Mouse (Mus musculus) MEL (cell line): Measurements from ENCODE around the gene Alkbh7. TPM values are rescaled to one million over a fixed set of nuclear protein-coding genes. Genes with fewer than 3 reads are reported as not detected.

Experiments
- DNase-seq: peaks from one replicate; pipeline ENCODE4 v3.0.0; 2011; ENCODE audit warnings: low read depth, low spot score
- H3K27ac ChIP-seq: 2 replicates; pipeline ENCODE4 v1.5.1; 2012; ENCODE audit warnings: low read depth, mild to moderate bottlenecking, control low read depth, low read length, moderate library complexity; ENCODE audit not compliant: control insufficient read depth
- H3K27me3 ChIP-seq, 2 experiments: fragments of 150-350 bp in 1 of 2; sonication (generic) in 1 of 2; 2 replicates each; pipeline ENCODE4 v1.6.1; 2012; ENCODE audit warnings: low read length in 2 of 2, mild to moderate bottlenecking in 2 of 2, improper control_type of control experiment in 1 of 2, moderate library complexity in 1 of 2; ENCODE audit not compliant: insufficient read depth in 2 of 2, control insufficient read depth in 1 of 2
- H3K36me3 ChIP-seq, 2 experiments: 2 replicates each; pipeline ENCODE4 v1.6.1; 2012 to 2014; ENCODE audit warnings: low read length in 2 of 2, improper control_type of control experiment in 1 of 2, inconsistent platforms in 1 of 2, mild to moderate bottlenecking in 1 of 2; ENCODE audit not compliant: insufficient read depth in 2 of 2, control insufficient read depth in 1 of 2
- H3K4me1 ChIP-seq, 2 experiments: fragments of 150-350 bp in 1 of 2; sonication (generic) in 1 of 2; 2 replicates each; pipeline ENCODE4 v1.6.1; 2012; ENCODE audit warnings: low read length in 2 of 2, improper control_type of control experiment in 1 of 2, mild to moderate bottlenecking in 1 of 2; ENCODE audit not compliant: insufficient read depth in 2 of 2, control insufficient read depth in 1 of 2
- H3K4me3 ChIP-seq, 2 experiments: fragments of 150-350 bp in 1 of 2; sonication (generic) in 1 of 2; 2 replicates each; pipeline ENCODE4 v1.5.1; 2012; ENCODE audit warnings: low read depth in 2 of 2, low read length in 2 of 2, mild to moderate bottlenecking in 2 of 2, moderate library complexity in 2 of 2, control low read depth in 1 of 2, improper control_type of control experiment in 1 of 2; ENCODE audit not compliant: control insufficient read depth in 1 of 2, insufficient read depth in 1 of 2
- H3K79me2 ChIP-seq: 2 replicates; pipeline ENCODE4 v1.6.1; 2012; ENCODE audit warnings: mild to moderate bottlenecking, low read length, moderate library complexity; ENCODE audit not compliant: control insufficient read depth, poor library complexity, insufficient read depth
- H3K9ac ChIP-seq: 2 replicates; pipeline ENCODE4 v1.6.1; 2012; ENCODE audit warnings: low read depth, mild to moderate bottlenecking, control low read depth, low read length, moderate library complexity; ENCODE audit not compliant: control insufficient read depth, poor library complexity, severe bottlenecking
- H3K9me3 ChIP-seq: fragments of 150-350 bp; sonication (generic); replicated peaks from 2 replicates; pipeline ENCODE4 v1.6.1; 2012; ENCODE audit warnings: mild to moderate bottlenecking, low read length, improper control_type of control experiment, moderate library complexity; ENCODE audit not compliant: insufficient read depth
- CHD1 ChIP-seq: IDR thresholded peaks from 2 replicates; pipeline ENCODE4 v1.6.1; 2012; ENCODE audit warnings: low read depth, mild to moderate bottlenecking, inconsistent platforms, low read length, improper control_type of control experiment
- CHD2 ChIP-seq: IDR thresholded peaks from 2 replicates; pipeline ENCODE4 v1.6.1; 2011; ENCODE audit warnings: low read length, improper control_type of control experiment
- EP300 ChIP-seq, 2 experiments: IDR thresholded peaks; 2 replicates each; pipeline ENCODE4 v1.6.1; 2011; ENCODE audit warnings: improper control_type of control experiment in 2 of 2, low read length in 2 of 2, low read depth in 1 of 2, mild to moderate bottlenecking in 1 of 2
- GABPA ChIP-seq: IDR thresholded peaks from 2 replicates; pipeline ENCODE4 v1.6.1; 2012; ENCODE audit warnings: low read depth, mild to moderate bottlenecking, inconsistent platforms, low read length, improper control_type of control experiment, moderate library complexity
- HCFC1 ChIP-seq: IDR thresholded peaks from 2 replicates; pipeline ENCODE4 v1.6.1; 2012; ENCODE audit warnings: low read depth, mild to moderate bottlenecking, inconsistent platforms, low read length, improper control_type of control experiment, moderate library complexity
- MAFK ChIP-seq: IDR thresholded peaks from 2 replicates; pipeline ENCODE4 v1.6.1; 2011; ENCODE audit warnings: low read depth, mild to moderate bottlenecking, low read length, improper control_type of control experiment, borderline replicate concordance
- MAZ ChIP-seq: IDR thresholded peaks from 2 replicates; pipeline ENCODE4 v1.6.1; 2012; ENCODE audit warnings: low read depth, mild to moderate bottlenecking, inconsistent platforms, low read length, improper control_type of control experiment
- MYC ChIP-seq: IDR thresholded peaks from 2 replicates; pipeline ENCODE4 v1.6.1; 2011; ENCODE audit warnings: low read depth, mild to moderate bottlenecking, low read length, improper control_type of control experiment, moderate library complexity
- POLR2A ChIP-seq, 2 experiments: IDR thresholded peaks; 2 replicates each; pipeline ENCODE4 v1.6.1; 2011 to 2012; ENCODE audit warnings: low read length in 2 of 2, mild to moderate bottlenecking in 2 of 2, control low read depth in 1 of 2, improper control_type of control experiment in 1 of 2, low read depth in 1 of 2, moderate library complexity in 1 of 2; ENCODE audit not compliant: control insufficient read depth in 1 of 2, insufficient read depth in 1 of 2, poor library complexity in 1 of 2
- RCOR1 ChIP-seq: IDR thresholded peaks from 2 replicates; pipeline ENCODE4 v1.6.1; 2012; ENCODE audit warnings: low read depth, mild to moderate bottlenecking, inconsistent platforms, low read length, improper control_type of control experiment
- TAL1 ChIP-seq: IDR thresholded peaks from 2 replicates; pipeline ENCODE4 v1.6.1; 2012; ENCODE audit warnings: mild to moderate bottlenecking, inconsistent platforms, low read length, moderate library complexity, mixed read lengths
- TBP ChIP-seq: IDR thresholded peaks from 2 replicates; pipeline ENCODE4 v1.8.0; 2011; ENCODE audit warnings: low read depth, low read length, improper control_type of control experiment
- TCF12 ChIP-seq: IDR thresholded peaks from 2 replicates; pipeline ENCODE4 v1.6.1; 2014; ENCODE audit warnings: low read depth, mild to moderate bottlenecking, inconsistent platforms, low read length, improper control_type of control experiment, moderate library complexity
- UBTF ChIP-seq: IDR thresholded peaks from 2 replicates; pipeline ENCODE4 v1.6.1; 2012; ENCODE audit warnings: low read depth, mild to moderate bottlenecking, inconsistent platforms, low read length, improper control_type of control experiment, moderate library complexity, borderline replicate concordance; ENCODE audit not compliant: insufficient read depth
- USF1 ChIP-seq: IDR thresholded peaks from 2 replicates; pipeline ENCODE4 v1.6.1; 2014; ENCODE audit warnings: low read depth, mild to moderate bottlenecking, inconsistent platforms, low read length, improper control_type of control experiment, moderate library complexity
- USF2 ChIP-seq, 2 experiments: IDR thresholded peaks; 2 replicates each; pipeline ENCODE4 v1.6.1; 2011 to 2012; ENCODE audit warnings: improper control_type of control experiment in 2 of 2, low read length in 2 of 2, borderline replicate concordance in 1 of 2, inconsistent platforms in 1 of 2, low read depth in 1 of 2, mild to moderate bottlenecking in 1 of 2; ENCODE audit not compliant: insufficient read depth in 1 of 2
- ZKSCAN1 ChIP-seq: IDR thresholded peaks from 2 replicates; pipeline ENCODE4 v1.6.1; 2012; ENCODE audit warnings: low read depth, mild to moderate bottlenecking, inconsistent platforms, low read length, improper control_type of control experiment, moderate library complexity
- ZNF384 ChIP-seq: IDR thresholded peaks from 2 replicates; pipeline ENCODE4 v1.6.1; 2012; ENCODE audit warnings: low read depth, mild to moderate bottlenecking, inconsistent platforms, low read length, improper control_type of control experiment
- polyA plus RNA-seq, 2 experiments: library from polyadenylated mRNA; stranded (reverse) in 1 of 2; unstranded in 1 of 2; fragments of >175 nt in 1 of 2; fragments of >200 nt in 1 of 2; gene quantifications; 2 replicates each; pipeline versions ENCODE4 v1.2.1 to v1.2.4; 2012; ENCODE audit warnings: low replicate concordance in 2 of 2, low read depth in 1 of 2; ENCODE audit not compliant: insufficient read length in 2 of 2, insufficient read depth in 1 of 2, missing spikeins in 1 of 2
- total RNA-seq: library from RNA; depleted of rRNA; stranded (reverse); fragments of 300-350 nt; gene quantifications from 2 replicates; pipeline ENCODE4 v1.2.3, GENCODE M21; 2012; rRNA removed

Alkbh7 gene
- total and polyA plus RNA-seq, 3 experiments = 18.9 to 26.4 TPM; not detected in 1

GRCm38 (mm10) chr17:57047406-57047805, 50.3 kb downstream of the Alkbh7 start:
- H3K4me1 ChIP-seq = no peaks in the 10 kb centered on the region
- H3K4me3 ChIP-seq = no peak overlapping the region
- peaks cover 0 to 3% of the 10 kb centered on the region in 2 experiments; a peak in 1 of 4 replicates for H3K36me3 ChIP-seq
- no peaks in the 10 kb centered on the region for H3K27me3 ChIP-seq
- peak; percentile 38 for DNase-seq
- no peaks in the 10 kb centered on the region for H3K9me3 ChIP-seq
- TF ChIP-seq ZNF384 (no peak), GABPA (no peak), POLR2A (IDR thresholded peaks at IDR 0.05; ENCODE audit: control insufficient read depth in 1 of 2, insufficient read depth in 1 of 2, low read depth in 1 of 2, low read length in 2 of 2, poor library complexity in 1 of 2) (no peak), USF1 (no peak), MYC (no peak), MAFK (no peak)
- H3K9ac ChIP-seq = no peak overlapping the region
- no peak overlapping the region for H3K27ac ChIP-seq
- H3K79me2 ChIP-seq = no peaks in the 10 kb centered on the region

- no peaks in the 10 kb centered on the region for H3K4me1 ChIP-seq
- no peak overlapping the region for H3K4me3 ChIP-seq
- H3K27ac ChIP-seq = no peak overlapping the region
- no peaks in the 10 kb centered on the region for H3K27me3 ChIP-seq
- no peaks in the 10 kb centered on the region for H3K9me3 ChIP-seq
- no peaks in the 10 kb centered on the region for H3K79me2 ChIP-seq
- TF ChIP-seq TAL1 (no peak), UBTF (no peak), TBP (no peak), MAZ (no peak), USF2 (IDR thresholded peaks at IDR 0.05; ENCODE audit: borderline replicate concordance in 1 of 2, insufficient read depth in 1 of 2, low read depth in 1 of 2, low read length in 2 of 2) (no peak), RCOR1 (no peak), CHD1 (no peak), TCF12 (no peak), HCFC1 (no peak), CHD2 (no peak), EP300 (IDR thresholded peaks at IDR 0.05; ENCODE audit: low read depth in 1 of 2, low read length in 2 of 2) (no peak), ZKSCAN1 (no peak)
- H3K9ac ChIP-seq = no peak overlapping the region
- DNase-seq = no peak
- H3K36me3 ChIP-seq = peaks cover 0 to 3% of the 10 kb centered on the region in 2 experiments; a peak in 1 of 4 replicates
These were observed 51.7 kb downstream of the Alkbh7 start for GRCm38 (mm10) chr17:57048816-57049215.

Other genes starting within 250 kb of the Alkbh7 start
- gene Nrtn, start 239.8 kb upstream of the Alkbh7 start, total RNA-seq = 5.6 and 10.9 TPM in 2 replicates
- 10 to 100 TPM in 1 of 2 experiments, not detected in 1; 11.8 TPM for gene Nrtn, start 239.8 kb upstream of the Alkbh7 start, polyA plus RNA-seq
- gene Dus3l, start 232.6 kb upstream of the Alkbh7 start, total RNA-seq = 34.1 and 38.9 TPM in 2 replicates
- 10 to 100 TPM in 1 of 2 experiments, not detected in 1; 70.5 TPM for gene Dus3l, start 232.6 kb upstream of the Alkbh7 start, polyA plus RNA-seq
- 1.0 and 1.3 TPM in 2 replicates for gene Prr22, start 227.1 kb upstream of the Alkbh7 start, total RNA-seq
- gene Prr22, start 227.1 kb upstream of the Alkbh7 start, polyA plus RNA-seq = 1 to 10 TPM in 1 of 2 experiments, not detected in 1; 5.5 TPM
- 7.5 and 8.7 TPM in 2 replicates for gene Rfx2, start 166.3 kb upstream of the Alkbh7 start, total RNA-seq
- 10 to 100 TPM in 1 of 2 experiments, not detected in 1; 29.2 TPM for gene Rfx2, start 166.3 kb upstream of the Alkbh7 start, polyA plus RNA-seq
- not detected in 2 replicates for gene Acsbg2, start 122.9 kb upstream of the Alkbh7 start, total RNA-seq
- not detected for gene Acsbg2, start 122.9 kb upstream of the Alkbh7 start, polyA plus RNA-seq
- gene 1700061G19Rik, start 121.9 kb upstream of the Alkbh7 start, total RNA-seq = 0.26 and 0.27 TPM in 2 replicates
- gene 1700061G19Rik, start 121.9 kb upstream of the Alkbh7 start, polyA plus RNA-seq = under 1 TPM in 1 of 2 experiments, not detected in 1; 0.68 TPM
- gene Mllt1, start 61.9 kb upstream of the Alkbh7 start, total RNA-seq = 21.7 and 25.0 TPM in 2 replicates
- 10 to 100 TPM in 1 of 2 experiments, not detected in 1; 63.0 TPM for gene Mllt1, start 61.9 kb upstream of the Alkbh7 start, polyA plus RNA-seq
- gene Acer1, start 15.2 kb upstream of the Alkbh7 start, total RNA-seq = not detected in 2 replicates
- under 1 TPM in 1 of 2 experiments, not detected in 1; 0.03 TPM for gene Acer1, start 15.2 kb upstream of the Alkbh7 start, polyA plus RNA-seq
- 177 TPM in 2 replicates for gene Clpp, start 7.0 kb upstream of the Alkbh7 start, total RNA-seq
- gene Clpp, start 7.0 kb upstream of the Alkbh7 start, polyA plus RNA-seq = 100 to 1,000 TPM in 1 of 2 experiments, not detected in 1; 178 TPM
- not detected in 2 replicates for gene Pspn, start 2.7 kb downstream of the Alkbh7 start, total RNA-seq
- gene Pspn, start 2.7 kb downstream of the Alkbh7 start, polyA plus RNA-seq = 1 to 10 TPM in 1 of 2 experiments, not detected in 1; 1.0 TPM
- 116 and 145 TPM in 2 replicates for gene Gtf2f1, start 13.9 kb downstream of the Alkbh7 start, total RNA-seq
- gene Gtf2f1, start 13.9 kb downstream of the Alkbh7 start, polyA plus RNA-seq = 100 to 1,000 TPM in 1 of 2 experiments, not detected in 1; 171 TPM
- 0.08 TPM in 1 of 2 replicates, not detected in the other for gene Gm17949, start 14.1 kb downstream of the Alkbh7 start, total RNA-seq
- under 1 TPM in 1 of 2 experiments, not detected in 1; 0.13 TPM for gene Gm17949, start 14.1 kb downstream of the Alkbh7 start, polyA plus RNA-seq
- gene Khsrp, start 34.2 kb downstream of the Alkbh7 start, total RNA-seq = 89.3 and 104 TPM in 2 replicates
- gene Khsrp, start 34.2 kb downstream of the Alkbh7 start, polyA plus RNA-seq = 100 to 1,000 TPM; 125 to 157 TPM
- gene Slc25a41, start 44.3 kb downstream of the Alkbh7 start, total RNA-seq = 0.08 and 0.13 TPM in 2 replicates
- under 1 TPM in 1 of 2 experiments, not detected in 1; 0.15 TPM for gene Slc25a41, start 44.3 kb downstream of the Alkbh7 start, polyA plus RNA-seq
- not detected in 2 replicates for gene Crb3, start 61.8 kb downstream of the Alkbh7 start, total RNA-seq
- gene Crb3, start 61.8 kb downstream of the Alkbh7 start, polyA plus RNA-seq = under 1 TPM in 1 of 2 experiments, not detected in 1; 0.19 TPM
- 4.9 and 5.9 TPM in 2 replicates for gene Slc25a23, start 62.5 kb downstream of the Alkbh7 start, total RNA-seq
- gene Slc25a23, start 62.5 kb downstream of the Alkbh7 start, polyA plus RNA-seq = 10 to 100 TPM in 1 of 2 experiments, not detected in 1; 60.8 TPM
- gene Dennd1c, start 81.2 kb downstream of the Alkbh7 start, total RNA-seq = 3.2 and 3.8 TPM in 2 replicates
- gene Dennd1c, start 81.2 kb downstream of the Alkbh7 start, polyA plus RNA-seq = 10 to 100 TPM in 1 of 2 experiments, not detected in 1; 20.7 TPM
- 0.35 and 0.62 TPM in 2 replicates for gene Tubb4a, start 90.4 kb downstream of the Alkbh7 start, total RNA-seq
- gene Tubb4a, start 90.4 kb downstream of the Alkbh7 start, polyA plus RNA-seq = 1 to 10 TPM in 1 of 2 experiments, not detected in 1; 6.4 TPM
- 2.0 and 2.5 TPM in 2 replicates for gene Tnfsf9, start 108.0 kb downstream of the Alkbh7 start, total RNA-seq
- gene Tnfsf9, start 108.0 kb downstream of the Alkbh7 start, polyA plus RNA-seq = 1 to 10 TPM in 1 of 2 experiments, not detected in 1; 3.4 TPM
- gene Cd70, start 152.4 kb downstream of the Alkbh7 start, total RNA-seq = not detected in 2 replicates
- not detected for gene Cd70, start 152.4 kb downstream of the Alkbh7 start, polyA plus RNA-seq
- gene Tnfsf14, start 196.8 kb downstream of the Alkbh7 start, total RNA-seq = not detected in 2 replicates
- not detected for gene Tnfsf14, start 196.8 kb downstream of the Alkbh7 start, polyA plus RNA-seq
- 0.35 and 0.59 TPM in 2 replicates for gene C3, start 230.8 kb downstream of the Alkbh7 start, total RNA-seq
- gene C3, start 230.8 kb downstream of the Alkbh7 start, polyA plus RNA-seq = 1 to 10 TPM in 1 of 2 experiments, not detected in 1; 3.2 TPM